Mouse (Mus musculus) CH12.LX (cell line): ENCODE measurements around the gene Fam186b.

Experiments
- CTCF ChIP-seq, 2 experiments: IDR thresholded peaks in 1 of 2; conservative IDR thresholded peaks in 1 of 2; 2 replicates each; pipeline ENCODE4 v1.5.1; 2011 to 2012; ENCODE audit warnings: low read depth in 2 of 2, low read length in 2 of 2, improper control_type of control experiment in 1 of 2, inconsistent platforms in 1 of 2, mild to moderate bottlenecking in 1 of 2, moderate library complexity in 1 of 2
- EP300 ChIP-seq: IDR thresholded peaks from 2 replicates; pipeline ENCODE4 v1.6.1; 2011; ENCODE audit warnings: low read length, improper control_type of control experiment
- HCFC1 ChIP-seq: IDR thresholded peaks from 2 replicates; pipeline ENCODE4 v1.6.1; 2012; ENCODE audit warnings: low read depth, mild to moderate bottlenecking, inconsistent platforms, low read length, improper control_type of control experiment
- IRF4 ChIP-seq: IDR thresholded peaks from 2 replicates; pipeline ENCODE4 v1.6.1; 2014; ENCODE audit warnings: low read depth, mild to moderate bottlenecking, inconsistent platforms, low read length, improper control_type of control experiment
- JUND ChIP-seq: conservative IDR thresholded peaks from 2 replicates; pipeline ENCODE4 v1.6.1; 2011; ENCODE audit warnings: low read depth, low read length, improper control_type of control experiment
- MAFK ChIP-seq: IDR thresholded peaks from 2 replicates; pipeline ENCODE4 v1.6.1; 2011; ENCODE audit warnings: low read length, improper control_type of control experiment; ENCODE audit not compliant: insufficient replicate concordance
- MAX ChIP-seq: IDR thresholded peaks from 2 replicates; pipeline ENCODE4 v1.6.1; 2011; ENCODE audit warnings: low read length, improper control_type of control experiment
- MEF2A ChIP-seq: IDR thresholded peaks from 2 replicates; pipeline ENCODE4 v1.6.1; 2014; ENCODE audit warnings: low read depth, mild to moderate bottlenecking, inconsistent platforms, low read length, improper control_type of control experiment, borderline replicate concordance
- MYC ChIP-seq: IDR thresholded peaks from 2 replicates; pipeline ENCODE4 v1.6.1; 2011; ENCODE audit warnings: low read depth, mild to moderate bottlenecking, improper control_type of control experiment, low read length
- POLR2A ChIP-seq: IDR thresholded peaks from 2 replicates; pipeline ENCODE4 v1.6.1; 2011; ENCODE audit warnings: low read depth, mild to moderate bottlenecking, improper control_type of control experiment, low read length
- POLR2AphosphoS2 ChIP-seq: IDR thresholded peaks from 2 replicates; pipeline ENCODE4 v1.6.1; 2011; ENCODE audit warnings: low read depth, low read length, improper control_type of control experiment
- SIN3A ChIP-seq: IDR thresholded peaks from 2 replicates; pipeline ENCODE4 v1.6.1; 2012; ENCODE audit warnings: low read length, improper control_type of control experiment, inconsistent platforms
- ZC3H11A ChIP-seq: IDR thresholded peaks from 2 replicates; pipeline ENCODE4 v1.6.1; 2012; ENCODE audit warnings: low read depth, mild to moderate bottlenecking, inconsistent platforms, low read length, improper control_type of control experiment
- ZKSCAN1 ChIP-seq: IDR thresholded peaks from 2 replicates; pipeline ENCODE4 v1.6.1; 2012; ENCODE audit warnings: low read depth, inconsistent platforms, low read length, improper control_type of control experiment, borderline replicate concordance

DNA sequence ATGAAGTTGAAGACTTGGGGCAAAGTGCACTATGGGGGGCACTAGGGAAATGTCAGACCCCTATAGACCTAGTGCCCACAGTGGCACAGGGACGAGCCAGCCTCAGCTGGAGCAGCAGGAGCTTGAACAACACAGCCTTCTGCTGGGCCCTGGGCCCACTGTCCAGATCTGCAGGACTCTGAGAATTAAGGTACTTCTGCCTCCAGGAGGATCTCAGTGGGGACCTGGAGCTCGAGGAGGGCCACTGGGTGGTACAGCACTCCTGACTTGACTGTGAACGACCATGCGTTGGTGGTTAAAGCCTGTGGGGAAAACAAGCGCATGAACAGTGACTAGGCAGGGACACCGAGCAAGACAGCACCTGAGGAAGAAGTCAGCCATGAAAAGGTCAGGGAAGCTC is 22.4 kb upstream of the Fam186b start:
- no peak for TF ChIP-seq IRF4
- TF ChIP-seq EP300: no peak
- no peak for TF ChIP-seq CTCF (conservative IDR thresholded peaks at IDR 0.05 in 1 of 2, IDR thresholded peaks at IDR 0.05 in 1 of 2; ENCODE audit: low read depth in 2 of 2, low read length in 2 of 2)
- no peak for TF ChIP-seq MEF2A
- no peak for TF ChIP-seq POLR2AphosphoS2
- TF ChIP-seq JUND: no peak
- no peak for TF ChIP-seq ZC3H11A
- TF ChIP-seq HCFC1: no peak
- no peak for TF ChIP-seq MAFK
- no peak for TF ChIP-seq SIN3A
- TF ChIP-seq ZKSCAN1: no peak
- TF ChIP-seq MAX: no peak
- no peak for TF ChIP-seq POLR2A
- no peak for TF ChIP-seq MYC
